In genomic region chr11:23492048-23492790, GRCm38 (mm10) we compare ENCODE assay signal across 34 mouse cellular contexts. TPM values are rescaled to one million over a fixed set of nuclear protein-coding genes. Genes with fewer than 3 reads are reported as not detected.
"Had no signal": no experiment of that assay in that cellular context is flagged by ENCODE, and none has a peak within 500 bp of the region (broad histone marks: within the 10 kb centered on the region; RNA-seq: fewer than 3 reads in every experiment).

No protein-coding gene starts in this region.

- ATAC-seq: forebrain, embryonic 13.5 days; forebrain, embryonic 14.5 days; forebrain, embryonic 15.5 days; forebrain, embryonic 16.5 days; forebrain, postnatal 0 days had no signal

- H3K4me3 ChIP-seq: embryonic facial prominence, embryonic 10.5 days; embryonic facial prominence, embryonic 12.5 days; embryonic facial prominence, embryonic 13.5 days; embryonic facial prominence, embryonic 15.5 days; erythroblast, embryonic 14.5 days; forebrain, embryonic 10.5 days; forebrain, embryonic 12.5 days; forebrain, embryonic 13.5 days; forebrain, embryonic 15.5 days; gastrocnemius, adult 2 months; heart, adult 2 months had no signal

- H3K9me3 ChIP-seq: embryonic facial prominence, embryonic 10.5 days; embryonic facial prominence, embryonic 12.5 days; embryonic facial prominence, embryonic 13.5 days; embryonic facial prominence, embryonic 15.5 days; forebrain, embryonic 10.5 days; forebrain, embryonic 12.5 days; forebrain, embryonic 13.5 days; forebrain, embryonic 15.5 days had no signal

- H3K4me2 ChIP-seq: embryonic facial prominence, embryonic 12.5 days; embryonic facial prominence, embryonic 13.5 days; embryonic facial prominence, embryonic 15.5 days; forebrain, embryonic 12.5 days; forebrain, embryonic 13.5 days; forebrain, embryonic 15.5 days had no signal

- H3K27me3 ChIP-seq: embryonic facial prominence, embryonic 12.5 days; embryonic facial prominence, embryonic 13.5 days; embryonic facial prominence, embryonic 15.5 days; forebrain, embryonic 12.5 days; forebrain, embryonic 13.5 days; forebrain, embryonic 15.5 days had no signal

- DNase-seq: cerebellum, adult 9-10 months; cerebellum, adult 9-11 months; cerebellum, postnatal 10 days; cerebellum, postnatal 14 days; cerebellum, postnatal 25 days; cerebellum, postnatal 36 days; embryo, embryonic 11 days; forebrain, postnatal 0 days; gastrocnemius, adult 2 months; gastrocnemius, postnatal 10 days; gastrocnemius, postnatal 14 days; gastrocnemius, postnatal 25 days; gastrocnemius, postnatal 36 days; heart, adult 18-20 months; heart, adult 2 months had no signal

- H3K9ac ChIP-seq: embryonic facial prominence, embryonic 12.5 days; embryonic facial prominence, embryonic 13.5 days; embryonic facial prominence, embryonic 15.5 days; forebrain, embryonic 12.5 days; forebrain, embryonic 13.5 days; forebrain, embryonic 15.5 days; forebrain, postnatal 0 days had no signal

- H3K27ac ChIP-seq: embryonic facial prominence, embryonic 10.5 days; embryonic facial prominence, embryonic 12.5 days; embryonic facial prominence, embryonic 13.5 days; embryonic facial prominence, embryonic 15.5 days; forebrain, embryonic 10.5 days; forebrain, embryonic 12.5 days; forebrain, embryonic 13.5 days; forebrain, embryonic 15.5 days; gastrocnemius, adult 2 months; heart, adult 2 months had no signal

RNA-seq across cellular contexts. Expression of gene 1700093K21Rik, which starts 28.7 kb away (rescaled TPM):
- total RNA-seq: common myeloid progenitor, adult 5-6 weeks; forebrain, postnatal 0 days; gastrocnemius, adult 18-20 months; gastrocnemius, adult 2 months; gastrocnemius, adult 8-10 months; gastrocnemius, postnatal 14 days; gastrocnemius, postnatal 25 days; gastrocnemius, postnatal 36 days; granulocyte monocyte progenitor cell, adult 5-6 weeks; heart, adult 18-20 months; heart, adult 2 months; heart, adult 8-10 months had no signal
- polyA plus RNA-seq: embryonic facial prominence, embryonic 11.5 days; embryonic facial prominence, embryonic 13.5 days; embryonic facial prominence, embryonic 14.5 days; erythroblast, embryonic 14.5 days; forebrain, embryonic 10.5 days; forebrain, embryonic 11.5 days; forebrain, embryonic 12.5 days; forebrain, embryonic 13.5 days; forebrain, embryonic 14.5 days; heart, adult 2 months had no signal
